Mouse (Mus musculus) kidney, postnatal 4 days (tissue): ENCODE measurements around the gene Zswim3.
"Not testable (repeated sequence)": the region's sequence is repeated elsewhere in the genome, so short reads cannot be mapped to it uniquely, and the experiment has no call there.

Source experiments
- DNase-seq, 2 experiments: peaks; one replicate each; pipeline ENCODE4 v3.0.0; 2021; ENCODE audit warnings: mixed read lengths in 2 of 2

The Zswim3 gene

GRCm38 (mm10) chr2:164857101-164857821, 52.4 kb downstream of the Zswim3 start, which contains the start of gene Pltp:
TSS of gene Pltp (minus strand) at chr2:164857711.
- DNase-seq: peak; percentile 76 to 84

DNA sequence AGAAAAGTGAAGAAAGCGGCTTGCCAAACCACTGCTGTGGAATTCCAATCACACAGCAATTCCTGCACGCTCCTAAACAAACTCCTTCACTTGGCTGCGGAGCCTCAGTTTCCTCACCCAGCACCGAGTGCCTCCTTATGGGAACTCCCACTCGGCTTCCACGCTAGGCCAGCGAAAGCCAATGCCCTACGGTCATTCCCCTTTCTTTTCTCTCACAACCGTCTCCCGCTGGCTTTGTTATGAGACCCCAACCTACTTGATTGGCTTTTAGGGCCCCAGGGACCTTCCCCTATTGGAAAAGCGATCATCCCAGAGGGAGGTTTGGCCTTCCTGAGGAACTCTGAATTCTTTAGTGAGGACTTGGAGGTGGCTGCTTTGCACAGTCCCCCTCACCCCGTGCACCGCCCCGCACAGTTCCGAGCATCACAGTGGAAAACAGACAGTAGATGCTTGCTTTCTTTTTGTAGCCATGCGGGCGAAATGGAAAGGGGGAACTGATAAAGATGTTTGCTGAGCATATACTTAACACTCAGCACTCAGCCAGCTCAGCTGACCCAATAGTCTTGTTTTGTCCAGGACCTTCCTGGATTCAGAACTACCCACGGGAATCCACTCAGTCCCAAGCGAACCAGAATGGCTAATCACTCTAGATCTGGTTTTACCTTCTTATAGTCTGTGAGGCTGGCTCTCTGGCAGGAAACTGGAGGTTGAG, 53.1 kb downstream of the Zswim3 start:
- no peak for DNase-seq

- peak in 1 of 2 experiments; percentile 49 for DNase-seq
Measured at GRCm38 (mm10) chr2:164859155-164859554, 54.3 kb downstream of the Zswim3 start.

- peak in 1 of 2 experiments; percentile 51 for DNase-seq
Measured at GRCm38 (mm10) chr2:164859640-164860432, 54.9 kb downstream of the Zswim3 start.

GRCm38 (mm10) chr2:164861094-164861493, 56.2 kb downstream of the Zswim3 start:
- DNase-seq: no peak

DNA sequence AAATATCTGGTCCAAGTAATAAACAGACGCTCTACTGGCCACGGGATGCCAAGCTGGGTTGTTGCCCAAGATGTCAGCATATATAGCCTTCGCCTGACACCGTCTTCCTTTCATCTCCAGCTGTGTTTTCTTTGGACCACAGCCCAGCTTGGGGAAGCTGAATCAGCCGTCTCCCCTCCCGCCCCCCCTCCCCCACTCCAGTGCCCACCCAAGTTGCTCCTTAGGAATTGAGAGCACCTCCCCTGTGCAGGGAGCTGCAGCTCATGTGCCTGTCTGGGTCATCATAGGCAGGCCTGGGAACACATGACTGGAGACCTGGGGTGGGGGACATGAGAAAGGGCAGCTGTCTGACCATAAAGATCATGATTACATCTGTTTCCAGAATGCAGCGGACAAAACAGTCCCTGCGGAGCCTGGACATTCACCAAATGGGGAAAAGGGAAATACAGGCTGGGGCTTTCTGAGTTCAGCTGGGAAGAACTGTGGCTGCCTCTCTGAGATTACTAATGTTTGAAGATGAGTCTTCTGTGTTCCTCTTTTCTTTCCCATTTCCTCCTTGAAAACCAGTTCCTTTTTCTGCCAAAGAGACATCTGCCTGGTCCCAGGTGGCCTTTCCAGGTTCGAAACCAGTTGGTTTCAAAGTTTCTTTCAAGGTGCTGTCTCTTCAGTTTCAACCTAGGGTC, 57.4 kb downstream of the Zswim3 start:
- DNase-seq: peak; percentile 87 to 92

DNA sequence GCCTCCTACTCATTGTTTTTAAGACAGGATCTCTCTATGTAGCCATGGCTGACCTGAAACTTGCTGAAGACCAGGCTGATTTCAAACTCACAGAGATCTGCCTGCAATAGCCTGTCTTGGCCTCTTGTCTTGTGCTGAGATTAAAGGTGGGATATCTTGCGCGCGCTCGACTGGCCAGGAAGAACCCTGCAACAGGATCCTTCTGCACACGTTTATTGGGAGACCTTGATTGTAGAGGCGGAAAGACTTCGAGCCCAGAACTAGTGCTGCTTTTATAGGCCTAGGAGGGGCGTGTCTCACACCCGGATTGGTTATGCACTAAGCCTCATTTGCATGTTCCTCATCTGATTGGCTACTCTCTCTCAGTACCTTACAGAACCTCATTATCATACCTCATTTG, 58.5 kb downstream of the Zswim3 start:
- DNase-seq: not testable (repeated sequence)

DNA sequence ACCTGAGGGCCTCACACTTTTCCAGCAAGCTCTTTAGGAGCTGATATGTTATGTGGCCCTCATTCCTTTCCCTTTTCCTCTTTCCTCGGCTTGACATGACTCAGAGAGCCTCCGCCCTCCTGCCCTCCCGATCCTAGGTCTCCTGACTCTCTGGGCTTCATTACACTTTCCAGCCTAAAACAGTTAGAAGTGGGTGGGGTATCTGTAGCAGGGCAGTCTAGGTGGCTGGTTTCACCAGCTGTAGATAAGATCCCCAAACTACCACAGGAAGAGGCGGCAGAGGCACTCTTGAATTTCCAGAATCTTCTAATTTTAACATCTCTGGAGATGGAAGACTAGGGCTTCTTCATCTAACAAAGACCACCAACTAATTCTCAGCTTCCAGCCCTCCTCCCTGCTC, 59.7 kb downstream of the Zswim3 start:
- no peak for DNase-seq

- peak; percentile 61 to 73 for DNase-seq
Measured at GRCm38 (mm10) chr2:164866741-164867551, 62.0 kb downstream of the Zswim3 start.

DNA sequence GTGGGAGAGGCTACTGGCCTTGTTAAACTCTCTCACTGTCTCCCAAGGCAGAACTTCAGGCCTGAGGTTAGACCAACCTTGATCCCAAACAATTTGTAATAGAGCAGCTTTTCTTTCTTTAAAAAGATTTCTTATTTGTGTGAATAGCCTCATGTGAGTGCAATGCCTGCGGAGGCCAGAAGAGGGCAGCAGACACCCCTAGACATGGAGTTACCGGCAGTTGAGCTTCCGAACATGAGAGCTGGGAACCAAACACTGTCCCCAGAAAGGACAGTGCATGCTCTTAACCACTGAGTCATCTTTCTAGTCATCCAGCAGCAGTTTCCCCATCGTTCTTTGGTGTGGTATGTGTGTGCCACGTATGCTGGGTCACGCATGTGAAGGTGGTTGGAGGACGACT, 62.7 kb downstream of the Zswim3 start:
- peak in 1 of 2 experiments; percentile 53 for DNase-seq

GRCm38 (mm10) chr2:164868491-164868890, 63.6 kb downstream of the Zswim3 start:
- no peak for DNase-seq
